Mouse (Mus musculus) hindbrain, embryonic 11.5 days (tissue): Measurements from ENCODE around the gene Fez2. TPM values are rescaled to one million over a fixed set of nuclear protein-coding genes. Genes with fewer than 3 reads are reported as not detected.

Source experiments
- polyA plus RNA-seq: library from polyadenylated mRNA; unstranded; fragments of >200 nt; fragmentation: Nextera tagmentation; extraction: Ambion mirVana; gene quantifications from 2 replicates; pipeline ENCODE4 v1.2.1, GENCODE M21; 2014

Fez2 gene
- polyA plus RNA-seq, 1 experiment from 2014 or later, result 52.4 TPM

Other genes with a start within 250 kb of the Fez2 start
- gene Crim1, start 217.9 kb downstream of the Fez2 start, polyA plus RNA-seq, result 5.8 TPM in 2 replicates
- 4.0 and 5.0 TPM in 2 replicates for gene Vit, start 89.9 kb upstream of the Fez2 start, polyA plus RNA-seq